In the genomic region with DNA sequence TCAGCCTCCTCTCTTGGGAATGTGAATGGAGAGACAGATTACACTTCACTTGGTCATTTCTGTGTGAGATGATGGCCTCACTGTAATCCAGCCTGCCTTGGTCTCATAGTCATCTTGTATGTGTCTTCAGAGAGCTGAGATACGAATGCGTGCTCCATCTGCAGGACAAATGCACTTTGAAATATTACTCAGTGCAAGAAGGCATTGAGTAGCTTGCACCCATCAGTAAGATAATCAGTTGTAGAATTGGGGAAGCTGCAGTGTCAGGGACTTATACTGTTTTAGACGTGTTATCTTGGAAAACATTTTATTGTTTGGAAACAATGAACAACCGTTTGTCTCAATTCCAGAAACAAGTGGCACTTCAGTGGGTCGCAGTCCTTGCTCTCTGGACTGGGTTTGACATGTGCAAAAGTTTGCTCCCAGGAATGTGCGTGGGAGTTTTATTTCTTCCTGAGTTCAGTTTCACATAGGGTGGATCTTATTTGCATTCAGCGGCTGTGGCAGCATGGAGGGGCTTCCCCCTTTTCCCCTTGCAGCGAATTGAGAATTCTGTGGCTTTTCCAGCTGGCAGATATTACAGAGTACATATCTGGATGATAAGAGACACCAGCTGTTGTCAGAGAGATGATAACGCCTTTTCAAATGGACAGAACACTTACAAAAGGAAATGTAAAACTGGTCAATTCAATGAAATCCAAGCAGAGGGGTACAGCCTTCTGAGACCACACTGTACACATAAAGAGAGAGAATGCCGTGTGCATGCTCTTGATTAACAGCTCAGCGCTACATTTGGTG, we compare ENCODE assay signal across 11 mouse cellular contexts. TPM values are rescaled to one million over a fixed set of nuclear protein-coding genes. Genes with fewer than 3 reads are reported as not detected.
DNase-seq lines count a peak whose midpoint lies in the region; ATAC-seq and TF ChIP-seq lines count a peak whose summit lies in the region.
"Had no signal": no experiment of that assay in that cellular context is flagged by ENCODE, and none has a peak within 500 bp of the region (broad histone marks: within the 10 kb centered on the region; RNA-seq: fewer than 3 reads in every experiment).

No protein-coding gene starts in this region.

- no peaks in the 10 kb centered on the region for H3K9me3 ChIP-seq in kidney, embryonic 16.5 days (ENCODE audit: low read length)
- H3K9me3 ChIP-seq: limb, embryonic 15.5 days had no signal

- no peak for TF ChIP-seq CTCF in embryonic fibroblast, embryonic 13.5 days (IDR thresholded peaks at IDR 0.05; ENCODE audit: borderline replicate concordance, insufficient read depth, low read length)

- H3K27ac ChIP-seq in kidney, embryonic 16.5 days (ENCODE audit: low read length): peak overlapping the region; percentile 56
- peak overlapping the region; percentile 34; the same call in 1 of the 2 replicates for H3K27ac ChIP-seq in embryonic fibroblast, embryonic 13.5 days (ENCODE audit: insufficient read depth, low read length)
- H3K27ac ChIP-seq: hindbrain, postnatal 0 days; limb, embryonic 15.5 days had no signal

- no peaks in the 10 kb centered on the region for H3K27me3 ChIP-seq in kidney, embryonic 16.5 days (ENCODE audit: insufficient read depth, low read length)
- H3K27me3 ChIP-seq: limb, embryonic 15.5 days had no signal

- H3K4me3 ChIP-seq in kidney, embryonic 16.5 days (ENCODE audit: low read length): 0 out of 2 replicates have a peak overlapping the region, but pooled peaks have one; percentile 5
- no peak overlapping the region for H3K4me3 ChIP-seq in embryonic fibroblast, embryonic 13.5 days (ENCODE audit: insufficient read depth, low read length)
- H3K4me3 ChIP-seq: limb, embryonic 15.5 days had no signal

- TF ChIP-seq POLR2A in embryonic fibroblast, embryonic 13.5 days (IDR thresholded peaks at IDR 0.05; ENCODE audit: low read depth, low read length): no peak

- H3K4me2 ChIP-seq in kidney, embryonic 16.5 days (replicated peaks; ENCODE audit: low read depth, low read length): peak overlapping the region; percentile 26; the same call in 1 of the 2 replicates
- H3K4me2 ChIP-seq: limb, embryonic 15.5 days had no signal

- no peak for DNase-seq in kidney, postnatal 36 days
- DNase-seq in 3T3-L1 (ENCODE audit: low read depth, low spot score) (peak; percentile 79), A20 (ENCODE audit: low read depth, low spot score) (peak; percentile 13)
- DNase-seq in thymus, postnatal 36 days: no peak
- DNase-seq: right cerebral cortex, adult 18-20 months had no signal

- peaks cover 14% of the 10 kb centered on the region for H3K4me1 ChIP-seq in kidney, embryonic 16.5 days (ENCODE audit: insufficient read depth, low read length)
- peaks cover 4% of the 10 kb centered on the region for H3K4me1 ChIP-seq in embryonic fibroblast, embryonic 13.5 days (ENCODE audit: control insufficient read depth, insufficient read depth, low read length)

- no peaks in the 10 kb centered on the region for H3K36me3 ChIP-seq in kidney, embryonic 16.5 days (ENCODE audit: insufficient read depth, low read length)
- H3K36me3 ChIP-seq: limb, embryonic 15.5 days had no signal

- WGBS in kidney, embryonic 16.5 days: 24% methylated on average over 11 of the region's 11 CpGs

- peak; percentile 85 for ATAC-seq in kidney, embryonic 16.5 days (ENCODE audit: low FRiP score, low TSS enrichment)
- ATAC-seq in monocyte, adult 5-6 weeks (replicated peaks; ENCODE audit: insufficient number of reproducible peaks, low FRiP score, low TSS enrichment, poor library complexity, severe bottlenecking): no peak
- ATAC-seq: hindbrain, postnatal 0 days had no signal

- no peak overlapping the region for H3K9ac ChIP-seq in kidney, embryonic 16.5 days (replicated peaks; ENCODE audit: low read length)
- H3K9ac ChIP-seq: limb, embryonic 15.5 days had no signal

RNA-seq across cellular contexts. Expression of gene Gm42906, which starts 15.1 kb away (rescaled TPM):
- not detected in 2 replicates for polyA plus RNA-seq in kidney, embryonic 16.5 days (2015; fragmentation: Nextera tagmentation; extraction: Ambion mirVana)
- polyA plus RNA-seq in embryonic fibroblast, embryonic 13.5 days (2011; ENCODE audit: insufficient read length, low read depth, missing spikeins): not detected in 2 replicates
- not detected in 3 replicates for total RNA-seq in monocyte, adult 5-6 weeks (2017)
- total RNA-seq: hindbrain, postnatal 0 days; layer of hippocampus, postnatal 14 days had no signal
- polyA plus RNA-seq: hindbrain, postnatal 0 days; limb, embryonic 15.5 days had no signal

Comparison
In these comparisons a context has a peak if more than half of its experiments do, and no peak if none do; other contexts are left out.
1. DNase-seq: peak in 3T3-L1 (single experiment) and A20 (single experiment); none in kidney, postnatal 36 days (0 of 2) and thymus, postnatal 36 days (0 of 2).